Mouse (Mus musculus): ENCODE measurements around the gene Habp4. TPM values are rescaled to one million over a fixed set of nuclear protein-coding genes. Genes with fewer than 3 reads are reported as not detected.

Habp4 gene
- polyA plus RNA-seq, 2 experiments, result 30.1 to 33.9 TPM

- WGBS, result under 1% methylated on average over 51 of the region's 61 CpGs
- no peak for DNase-seq (ENCODE audit: low spot score)
- Histone ChIP-seq H3K27ac (replicated peaks; ENCODE audit: low read depth, low read length) (peak overlapping the region; percentile 85), H3K36me3 (ENCODE audit: control insufficient read depth, insufficient read depth, low read length) (no peaks in the 10 kb centered on the region), H3K9me3 (ENCODE audit: control insufficient read depth, low read length) (no peaks in the 10 kb centered on the region), H3K4me3 (replicated peaks; ENCODE audit: low read length) (peak overlapping the region; percentile 89), H3K4me2 (replicated peaks; ENCODE audit: low read depth, low read length, severe bottlenecking) (peak overlapping the region; percentile 85), H3K9ac (ENCODE audit: low read depth, low read length, severe bottlenecking) (peak overlapping the region; percentile 69), H3K4me1 (ENCODE audit: control insufficient read depth, insufficient read depth, low read length) (peaks cover 17% of the 10 kb centered on the region), H3K27me3 (ENCODE audit: control insufficient read depth, insufficient read depth, low read length) (no peaks in the 10 kb centered on the region)
- TF ChIP-seq POLR2A (IDR thresholded peaks at IDR 0.05; ENCODE audit: borderline replicate concordance, extremely low read depth, insufficient read depth, insufficient read length), result no peak
- ATAC-seq (ENCODE audit: low FRiP score, low read depth), result peak; percentile 1; the same call in 1 of the 2 replicates
Measured at GRCm38 (mm10) chr13:64152671-64153082, 8.9 kb upstream of the Habp4 start.

DNA sequence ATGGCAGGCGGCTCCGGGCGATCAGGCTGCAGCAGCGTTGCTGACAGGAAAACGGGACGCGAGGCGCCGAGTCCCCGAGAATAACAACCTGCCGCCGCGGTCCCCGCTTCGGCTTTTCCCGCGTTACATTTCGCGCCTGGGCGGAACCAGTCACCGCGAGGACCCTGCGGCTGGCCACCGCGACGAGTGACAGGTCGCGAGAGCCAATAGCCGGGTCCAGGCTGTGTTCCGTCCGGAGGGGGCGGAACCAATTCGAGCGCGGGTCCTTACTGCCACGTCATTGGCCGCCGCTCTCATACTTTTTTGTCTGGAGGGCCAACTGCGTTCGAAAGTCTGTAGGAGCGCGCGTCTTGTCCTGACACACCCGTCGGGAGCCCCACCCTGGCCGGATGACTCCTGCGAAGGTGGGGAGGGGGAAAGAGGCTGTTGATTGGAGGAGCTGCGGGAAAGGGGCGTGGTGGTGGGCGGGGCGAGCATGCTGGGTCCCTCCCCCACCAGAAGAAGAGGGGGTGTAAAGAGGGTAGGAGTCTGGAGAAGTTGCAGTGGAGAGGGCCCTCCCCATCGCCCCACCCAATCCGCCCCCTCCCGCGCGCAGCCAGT, 8.4 kb upstream of the Habp4 start, which contains the start of gene Zfp367:
Zfp367 (minus strand) TSS at position 120 of the 600 bp plus-strand sequence.
- peak within 1 kb of the TSS; percentile 89 for H3K4me3 ChIP-seq (replicated peaks; ENCODE audit: low read length)
- 0 out of 2 replicates have a peak, but pooled peaks have one; percentile 48 for TF ChIP-seq POLR2A (IDR thresholded peaks at IDR 0.05; ENCODE audit: borderline replicate concordance, extremely low read depth, insufficient read depth, insufficient read length)
- WGBS, result under 1% methylated on average over 55 of the region's 56 CpGs
- peak within 1 kb of the TSS; percentile 85 for H3K4me2 ChIP-seq (replicated peaks; ENCODE audit: low read depth, low read length, severe bottlenecking)
- no peaks in the 10 kb centered on the region for H3K9me3 ChIP-seq (ENCODE audit: control insufficient read depth, low read length)
- H3K4me1 ChIP-seq (ENCODE audit: control insufficient read depth, insufficient read depth, low read length), result peaks cover 17% of the 10 kb centered on the region
- no peaks in the 10 kb centered on the region for H3K36me3 ChIP-seq (ENCODE audit: control insufficient read depth, insufficient read depth, low read length)
- DNase-seq (ENCODE audit: low spot score), result peak; percentile 99
- peak within 1 kb of the TSS; percentile 69 for H3K9ac ChIP-seq (ENCODE audit: low read depth, low read length, severe bottlenecking)
- no peaks in the 10 kb centered on the region for H3K27me3 ChIP-seq (ENCODE audit: control insufficient read depth, insufficient read depth, low read length)
- H3K27ac ChIP-seq (replicated peaks; ENCODE audit: low read depth, low read length), result peak within 1 kb of the TSS; percentile 85
- ATAC-seq (ENCODE audit: low FRiP score, low read depth), result peak; percentile 94

DNA sequence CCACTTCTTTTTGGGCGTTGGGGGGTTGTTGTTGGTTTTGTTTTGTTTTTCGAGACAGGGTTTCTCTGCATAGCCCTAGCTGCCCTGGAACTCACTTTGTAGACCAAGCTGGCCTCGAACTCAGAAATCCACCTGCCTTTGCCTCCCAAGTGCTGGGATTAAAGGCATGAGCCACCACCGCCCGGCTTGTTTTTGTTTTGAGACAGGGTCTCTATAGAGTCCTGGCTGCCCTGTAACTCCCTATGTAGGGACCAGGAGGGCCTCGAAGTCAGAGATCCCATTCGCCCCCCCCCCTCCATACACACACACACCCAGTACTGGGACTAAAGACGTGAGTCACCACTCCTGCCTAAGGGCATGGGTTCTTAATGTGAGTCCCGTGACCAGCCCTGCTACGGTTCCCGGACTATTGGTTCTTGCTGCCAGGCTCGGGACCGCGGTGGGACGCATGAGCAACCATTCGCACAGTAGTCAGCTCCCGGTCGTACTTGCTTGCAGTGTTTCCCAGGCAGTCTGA, 7.8 kb upstream of the Habp4 start:
- H3K9ac ChIP-seq (ENCODE audit: low read depth, low read length, severe bottlenecking), result peak overlapping the region; percentile 36
- WGBS, result under 1% methylated on average over 16 of the region's 18 CpGs

GRCm38 (mm10) chr13:64154651-64155050, 7.0 kb upstream of the Habp4 start:
- ATAC-seq (ENCODE audit: low FRiP score, low read depth) (no peak), DNase-seq (ENCODE audit: low spot score) (no peak)
- Histone ChIP-seq H3K4me2 (replicated peaks; ENCODE audit: low read depth, low read length, severe bottlenecking) (peak overlapping the region; percentile 65; the same call in 1 of the 2 replicates), H3K27me3 (ENCODE audit: control insufficient read depth, insufficient read depth, low read length) (no peaks in the 10 kb centered on the region), H3K9me3 (ENCODE audit: control insufficient read depth, low read length) (no peaks in the 10 kb centered on the region), H3K4me1 (ENCODE audit: control insufficient read depth, insufficient read depth, low read length) (peaks cover 17% of the 10 kb centered on the region), H3K9ac (ENCODE audit: low read depth, low read length, severe bottlenecking) (no peak overlapping the region), H3K36me3 (ENCODE audit: control insufficient read depth, insufficient read depth, low read length) (no peaks in the 10 kb centered on the region), H3K4me3 (replicated peaks; ENCODE audit: low read length) (no peak overlapping the region), H3K27ac (replicated peaks; ENCODE audit: low read depth, low read length) (no peak overlapping the region)
- WGBS, result 44% methylated on average over 2 of the region's 2 CpGs
- TF ChIP-seq POLR2A (IDR thresholded peaks at IDR 0.05; ENCODE audit: borderline replicate concordance, extremely low read depth, insufficient read depth, insufficient read length), result no peak

More for the DNA sequence above, 7.8 kb upstream of the Habp4 start:
- H3K36me3 ChIP-seq (ENCODE audit: control insufficient read depth, insufficient read depth, low read length), result no peaks in the 10 kb centered on the region
- H3K4me2 ChIP-seq (replicated peaks; ENCODE audit: low read depth, low read length, severe bottlenecking), result peak overlapping the region; percentile 65
- TF ChIP-seq POLR2A (IDR thresholded peaks at IDR 0.05; ENCODE audit: borderline replicate concordance, extremely low read depth, insufficient read depth, insufficient read length), result no peak
- peak overlapping the region; percentile 89 for H3K4me3 ChIP-seq (replicated peaks; ENCODE audit: low read length)
- no peaks in the 10 kb centered on the region for H3K9me3 ChIP-seq (ENCODE audit: control insufficient read depth, low read length)
- DNase-seq (ENCODE audit: low spot score), result peak; percentile 68
- H3K4me1 ChIP-seq (ENCODE audit: control insufficient read depth, insufficient read depth, low read length), result peaks cover 17% of the 10 kb centered on the region
- no peaks in the 10 kb centered on the region for H3K27me3 ChIP-seq (ENCODE audit: control insufficient read depth, insufficient read depth, low read length)
- peak; percentile 7 for ATAC-seq (ENCODE audit: low FRiP score, low read depth)
- no peak overlapping the region; the same call in 1 of the 2 replicates for H3K27ac ChIP-seq (replicated peaks; ENCODE audit: low read depth, low read length)

DNA sequence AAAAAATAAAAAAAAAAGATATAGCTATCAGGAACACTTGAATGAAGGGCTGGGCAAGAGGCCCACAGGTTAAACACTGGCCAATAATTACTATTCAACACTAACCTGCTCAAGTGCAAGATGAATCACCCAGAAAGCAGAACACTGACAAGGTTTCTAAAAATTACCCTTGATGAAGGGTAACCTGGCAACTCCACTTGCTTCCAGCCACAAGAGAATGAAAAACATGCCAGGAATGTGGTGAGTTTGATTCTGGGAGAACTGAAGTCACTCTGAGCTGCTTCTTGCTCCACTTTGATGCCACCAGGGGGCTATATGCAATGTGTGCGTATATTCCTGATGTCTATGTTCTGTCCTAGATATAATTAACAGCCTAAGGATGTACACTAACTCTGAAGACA, 6.5 kb upstream of the Habp4 start:
- H3K36me3 ChIP-seq (ENCODE audit: control insufficient read depth, insufficient read depth, low read length), result no peaks in the 10 kb centered on the region
- no peak overlapping the region for H3K9ac ChIP-seq (ENCODE audit: low read depth, low read length, severe bottlenecking)
- no peaks in the 10 kb centered on the region for H3K9me3 ChIP-seq (ENCODE audit: control insufficient read depth, low read length)
- H3K4me1 ChIP-seq (ENCODE audit: control insufficient read depth, insufficient read depth, low read length), result peaks cover 16% of the 10 kb centered on the region
- ATAC-seq (ENCODE audit: low FRiP score, low read depth) (no peak), DNase-seq (ENCODE audit: low spot score) (peak; percentile 74)
- no peaks in the 10 kb centered on the region for H3K27me3 ChIP-seq (ENCODE audit: control insufficient read depth, insufficient read depth, low read length)
- H3K4me2 ChIP-seq (replicated peaks; ENCODE audit: low read depth, low read length, severe bottlenecking), result no peak overlapping the region
- WGBS, result 29% methylated on average over 1 of the region's 1 CpGs
- TF ChIP-seq POLR2A (IDR thresholded peaks at IDR 0.05; ENCODE audit: borderline replicate concordance, extremely low read depth, insufficient read depth, insufficient read length), result no peak
- H3K4me3 ChIP-seq (replicated peaks; ENCODE audit: low read length), result no peak overlapping the region
- H3K27ac ChIP-seq (replicated peaks; ENCODE audit: low read depth, low read length), result no peak overlapping the region
